18 mouse cellular contexts compared by ENCODE assay signal in the genomic region with DNA sequence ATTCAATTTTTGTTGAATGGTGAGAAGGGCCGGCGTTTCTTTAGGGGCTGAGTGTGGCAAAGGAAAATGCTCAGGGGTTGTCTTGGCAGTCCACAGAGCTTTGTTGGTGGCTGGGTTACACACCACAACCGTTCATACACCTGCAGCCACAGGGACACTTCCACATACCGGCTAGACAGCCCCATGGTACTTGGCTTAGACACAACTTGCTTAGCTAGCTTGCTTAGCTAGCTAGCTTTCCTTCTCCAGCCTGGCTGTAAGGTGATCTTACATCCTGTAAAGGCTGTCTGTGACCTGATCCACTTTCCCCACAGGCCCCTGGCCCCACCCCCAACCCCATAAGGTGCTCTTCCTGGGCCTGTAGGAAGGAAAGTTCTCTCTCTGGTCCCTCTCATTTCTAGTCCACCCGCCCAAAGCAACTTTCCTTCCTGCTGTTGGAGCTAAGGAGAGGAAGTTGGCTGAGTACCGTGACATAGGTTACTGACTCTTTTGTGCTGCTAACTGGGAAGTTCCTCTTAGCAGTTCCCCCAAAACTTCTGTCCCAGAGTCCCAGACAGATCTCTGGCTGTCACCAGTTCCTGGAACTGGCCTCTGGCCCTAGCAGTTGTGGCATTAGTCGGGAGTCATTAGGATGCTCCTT. TPM values are rescaled to one million over a fixed set of nuclear protein-coding genes. Genes with fewer than 3 reads are reported as not detected.
DNase-seq lines count a peak whose midpoint lies in the region; ATAC-seq and TF ChIP-seq lines count a peak whose summit lies in the region.
"Had no signal": no experiment of that assay in that cellular context is flagged by ENCODE, and none has a peak within 500 bp of the region (broad histone marks: within the 10 kb centered on the region; RNA-seq: fewer than 3 reads in every experiment).

No protein-coding gene starts in this region.

- H3K36me3 ChIP-seq in hindbrain, embryonic 12.5 days: no peaks in the 10 kb centered on the region
- H3K36me3 ChIP-seq in hindbrain, postnatal 0 days (ENCODE audit: insufficient read depth, low read length): no peaks in the 10 kb centered on the region
- H3K36me3 ChIP-seq in midbrain, embryonic 13.5 days: no peaks in the 10 kb centered on the region
- H3K36me3 ChIP-seq in midbrain, postnatal 0 days (ENCODE audit: insufficient read depth, low read length): no peaks in the 10 kb centered on the region
- H3K36me3 ChIP-seq in heart, adult 2 months (ENCODE audit: control insufficient read depth, insufficient read depth, low read length): no peaks in the 10 kb centered on the region
- H3K36me3 ChIP-seq: heart, embryonic 12.5 days had no signal

- H3K79me2 ChIP-seq in heart, adult 2 months (replicated peaks; ENCODE audit: control insufficient read depth, insufficient read depth, low read length): no peaks in the 10 kb centered on the region

- ATAC-seq in hindbrain, embryonic 12.5 days (ENCODE audit: low FRiP score): no peak
- ATAC-seq in hindbrain, postnatal 0 days: no peak
- no peak for ATAC-seq in midbrain, embryonic 13.5 days
- ATAC-seq in midbrain, postnatal 0 days (ENCODE audit: low FRiP score): no peak
- peak; percentile 19; the same call in 1 of the 2 replicates for ATAC-seq in common myeloid progenitor, adult 5-6 weeks (replicated peaks; ENCODE audit: low read depth, poor library complexity, severe bottlenecking)
- peak; percentile 43 for ATAC-seq in megakaryocyte, adult 5-6 weeks (ENCODE audit: poor library complexity, severe bottlenecking)

- no peak overlapping the region for H3K4me2 ChIP-seq in hindbrain, embryonic 12.5 days (replicated peaks)
- no peak overlapping the region for H3K4me2 ChIP-seq in hindbrain, postnatal 0 days (ENCODE audit: low read depth, low read length)
- no peak overlapping the region for H3K4me2 ChIP-seq in midbrain, embryonic 13.5 days (replicated peaks)
- no peak overlapping the region for H3K4me2 ChIP-seq in midbrain, postnatal 0 days (ENCODE audit: low read depth, low read length, poor library complexity, severe bottlenecking)
- H3K4me2 ChIP-seq: heart, embryonic 12.5 days had no signal

- no peak for TF ChIP-seq EP300 in heart, adult 2 months (IDR thresholded peaks at IDR 0.05; ENCODE audit: insufficient read depth, low read depth, low read length)

- WGBS in hindbrain, embryonic 12.5 days: 5% methylated on average over 7 of the region's 7 CpGs
- 26% methylated on average over 7 of the region's 7 CpGs for WGBS in hindbrain, postnatal 0 days
- 8% methylated on average over 7 of the region's 7 CpGs for WGBS in midbrain, embryonic 13.5 days
- 20% methylated on average over 7 of the region's 7 CpGs for WGBS in midbrain, postnatal 0 days
- 19% methylated on average over 7 of the region's 7 CpGs for WGBS in heart, adult 2 months

- H3K9me3 ChIP-seq in hindbrain, embryonic 12.5 days (replicated peaks): no peaks in the 10 kb centered on the region
- no peaks in the 10 kb centered on the region for H3K9me3 ChIP-seq in hindbrain, postnatal 0 days (ENCODE audit: low read length)
- H3K9me3 ChIP-seq in midbrain, embryonic 13.5 days: no peaks in the 10 kb centered on the region
- no peaks in the 10 kb centered on the region for H3K9me3 ChIP-seq in midbrain, postnatal 0 days (ENCODE audit: low read length)
- H3K9me3 ChIP-seq: heart, embryonic 12.5 days had no signal

- intact Hi-C loops in heart, adult 2 months (cut with DNase I): no loop called here

- peak overlapping the region; percentile 30; the same call in 1 of the 2 replicates for H3K27ac ChIP-seq in hindbrain, embryonic 12.5 days
- no peak overlapping the region for H3K27ac ChIP-seq in hindbrain, postnatal 0 days
- peak overlapping the region; percentile 32; the same call in 1 of the 2 replicates for H3K27ac ChIP-seq in midbrain, embryonic 13.5 days
- no peak overlapping the region for H3K27ac ChIP-seq in midbrain, postnatal 0 days (ENCODE audit: low read depth, low read length)
- H3K27ac ChIP-seq in heart, adult 2 months: no peak overlapping the region
- H3K27ac ChIP-seq: layer of hippocampus, adult 2 months; stomach, postnatal 0 days had no signal

- H3K4me1 ChIP-seq in hindbrain, embryonic 12.5 days: peaks cover 83% of the 10 kb centered on the region
- peaks cover 24% of the 10 kb centered on the region for H3K4me1 ChIP-seq in hindbrain, postnatal 0 days (ENCODE audit: insufficient read depth, low read length)
- peaks cover 83% of the 10 kb centered on the region for H3K4me1 ChIP-seq in midbrain, embryonic 13.5 days (replicated peaks)
- H3K4me1 ChIP-seq in midbrain, postnatal 0 days (ENCODE audit: insufficient read depth, low read length): peaks cover 4% of the 10 kb centered on the region; the same call in 1 of the 2 replicates
- H3K4me1 ChIP-seq in heart, adult 2 months (ENCODE audit: control insufficient read depth, insufficient read depth, low read length): 0 out of 2 replicates have a peak, but pooled peaks cover 3% of the 10 kb centered on the region

- H3K9ac ChIP-seq in hindbrain, embryonic 12.5 days: no peak overlapping the region
- H3K9ac ChIP-seq in hindbrain, postnatal 0 days (replicated peaks; ENCODE audit: low read length): no peak overlapping the region
- H3K9ac ChIP-seq in midbrain, embryonic 13.5 days (replicated peaks): no peak overlapping the region
- H3K9ac ChIP-seq in midbrain, postnatal 0 days (replicated peaks; ENCODE audit: low read length, poor library complexity, severe bottlenecking): no peak overlapping the region
- H3K9ac ChIP-seq in heart, adult 2 months (ENCODE audit: low read depth, low read length): no peak overlapping the region
- H3K9ac ChIP-seq: heart, embryonic 12.5 days had no signal

- no peak overlapping the region for H3K4me3 ChIP-seq in hindbrain, embryonic 12.5 days
- no peak overlapping the region for H3K4me3 ChIP-seq in hindbrain, postnatal 0 days (ENCODE audit: low read length)
- H3K4me3 ChIP-seq in midbrain, embryonic 13.5 days (replicated peaks): no peak overlapping the region
- no peak overlapping the region for H3K4me3 ChIP-seq in midbrain, postnatal 0 days (ENCODE audit: low read depth, low read length)
- H3K4me3 ChIP-seq in heart, adult 2 months: no peak overlapping the region
- H3K4me3 ChIP-seq: heart, embryonic 12.5 days; layer of hippocampus, adult 2 months had no signal

- no peak for TF ChIP-seq CTCF in hindbrain, postnatal 0 days (IDR thresholded peaks at IDR 0.05; ENCODE audit: low read depth)
- no peak for TF ChIP-seq CTCF in midbrain, postnatal 0 days (IDR thresholded peaks at IDR 0.05)
- TF ChIP-seq CTCF in heart, adult 2 months (IDR thresholded peaks at IDR 0.05): no peak

- TF ChIP-seq POLR2A in heart, adult 2 months (IDR thresholded peaks at IDR 0.05; ENCODE audit: insufficient read depth, low read depth, low read length): no peak

- DNase-seq in hindbrain, postnatal 0 days (ENCODE audit: low spot score): no peak
- no peak for DNase-seq in midbrain, postnatal 0 days (ENCODE audit: low spot score)
- no peak for DNase-seq in thymus, postnatal 4 days
- DNase-seq in heart, adult 2 months: no peak
- DNase-seq: gastrocnemius, postnatal 36 days; heart, postnatal 36 days; kidney, adult 11 months; lung, postnatal 36 days; thymus, postnatal 14 days had no signal

- peaks cover 89% of the 10 kb centered on the region for H3K27me3 ChIP-seq in hindbrain, embryonic 12.5 days
- H3K27me3 ChIP-seq in hindbrain, postnatal 0 days (ENCODE audit: insufficient read depth, low read length): 0 out of 2 replicates have a peak, but pooled peaks cover 15% of the 10 kb centered on the region
- H3K27me3 ChIP-seq in midbrain, embryonic 13.5 days: peaks cover 89% of the 10 kb centered on the region
- H3K27me3 ChIP-seq in midbrain, postnatal 0 days (ENCODE audit: insufficient read depth, low read length): peaks cover 40% of the 10 kb centered on the region
- H3K27me3 ChIP-seq in heart, adult 2 months (ENCODE audit: control insufficient read depth, insufficient read depth, low read length): peaks cover 42% of the 10 kb centered on the region

RNA-seq across cellular contexts. Expression of a gene that starts 12.3 kb away (rescaled TPM):
- polyA plus RNA-seq in hindbrain, embryonic 12.5 days (2016; fragmentation: Nextera tagmentation; extraction: Ambion mirVana): 97.3 and 99.4 TPM in 2 replicates
- total RNA-seq in hindbrain, postnatal 0 days (2014; rRNA removed): 31.3 and 47.0 TPM in 2 replicates
- polyA plus RNA-seq in hindbrain, postnatal 0 days (2015; fragmentation: Nextera tagmentation; extraction: Ambion mirVana): 30.6 and 34.6 TPM in 2 replicates
- polyA plus RNA-seq in midbrain, embryonic 13.5 days (2015; fragmentation: Nextera tagmentation; extraction: Ambion mirVana): 48.5 and 58.7 TPM in 2 replicates
- 21.2 and 24.3 TPM in 2 replicates for total RNA-seq in midbrain, postnatal 0 days (2014; rRNA removed)
- polyA plus RNA-seq in midbrain, postnatal 0 days (2015; fragmentation: Nextera tagmentation; extraction: Ambion mirVana): 15.5 and 20.0 TPM in 2 replicates
- total RNA-seq in common myeloid progenitor, adult 5-6 weeks (2017): not detected in 2 replicates
- not detected in 2 replicates for total RNA-seq in megakaryocyte, adult 5-6 weeks (2015)
- total RNA-seq in megakaryocyte, adult 5-6 weeks (2017): not detected in 2 replicates
- not detected for total RNA-seq in heart, adult 2 months (2021)
- polyA plus RNA-seq in heart, adult 2 months (2012; rRNA removed): not detected in 2 replicates
- total RNA-seq: gastrocnemius, postnatal 36 days; heart, postnatal 36 days; layer of hippocampus, adult 2 months; monocyte, adult 5-6 weeks had no signal
- polyA plus RNA-seq: liver, embryonic 16.5 days; stomach, postnatal 0 days had no signal

Comparison
In these comparisons a context has a peak if more than half of its experiments do, and no peak if none do; other contexts are left out.
1. H3K27ac ChIP-seq: peak in hindbrain, embryonic 12.5 days (single experiment) and midbrain, embryonic 13.5 days (single experiment); none in hindbrain, postnatal 0 days (single experiment), midbrain, postnatal 0 days (single experiment) and heart, adult 2 months (single experiment).
2. ATAC-seq: peak in common myeloid progenitor, adult 5-6 weeks (single experiment) and megakaryocyte, adult 5-6 weeks (single experiment); none in hindbrain, embryonic 12.5 days (single experiment), hindbrain, postnatal 0 days (single experiment), midbrain, embryonic 13.5 days (single experiment) and midbrain, postnatal 0 days (single experiment).
3. RNA of a gene that starts 12.3 kb away (total RNA-seq): 31.3 to 47.0 TPM in hindbrain, postnatal 0 days and 21.2 to 24.3 TPM in midbrain, postnatal 0 days; not detected in common myeloid progenitor, adult 5-6 weeks, not detected in megakaryocyte, adult 5-6 weeks and not detected in heart, adult 2 months; every median in the first group is over 10 times any median in the second.